Mouse (Mus musculus): ENCODE results near the gene Tas1r1.

Gene Tas1r1

GRCm38 (mm10) chr4:152010091-152010706 is 28.2 kb downstream of the Tas1r1 start:
- DNase-seq (ENCODE audit: low spot score), result peak; percentile 50

DNA sequence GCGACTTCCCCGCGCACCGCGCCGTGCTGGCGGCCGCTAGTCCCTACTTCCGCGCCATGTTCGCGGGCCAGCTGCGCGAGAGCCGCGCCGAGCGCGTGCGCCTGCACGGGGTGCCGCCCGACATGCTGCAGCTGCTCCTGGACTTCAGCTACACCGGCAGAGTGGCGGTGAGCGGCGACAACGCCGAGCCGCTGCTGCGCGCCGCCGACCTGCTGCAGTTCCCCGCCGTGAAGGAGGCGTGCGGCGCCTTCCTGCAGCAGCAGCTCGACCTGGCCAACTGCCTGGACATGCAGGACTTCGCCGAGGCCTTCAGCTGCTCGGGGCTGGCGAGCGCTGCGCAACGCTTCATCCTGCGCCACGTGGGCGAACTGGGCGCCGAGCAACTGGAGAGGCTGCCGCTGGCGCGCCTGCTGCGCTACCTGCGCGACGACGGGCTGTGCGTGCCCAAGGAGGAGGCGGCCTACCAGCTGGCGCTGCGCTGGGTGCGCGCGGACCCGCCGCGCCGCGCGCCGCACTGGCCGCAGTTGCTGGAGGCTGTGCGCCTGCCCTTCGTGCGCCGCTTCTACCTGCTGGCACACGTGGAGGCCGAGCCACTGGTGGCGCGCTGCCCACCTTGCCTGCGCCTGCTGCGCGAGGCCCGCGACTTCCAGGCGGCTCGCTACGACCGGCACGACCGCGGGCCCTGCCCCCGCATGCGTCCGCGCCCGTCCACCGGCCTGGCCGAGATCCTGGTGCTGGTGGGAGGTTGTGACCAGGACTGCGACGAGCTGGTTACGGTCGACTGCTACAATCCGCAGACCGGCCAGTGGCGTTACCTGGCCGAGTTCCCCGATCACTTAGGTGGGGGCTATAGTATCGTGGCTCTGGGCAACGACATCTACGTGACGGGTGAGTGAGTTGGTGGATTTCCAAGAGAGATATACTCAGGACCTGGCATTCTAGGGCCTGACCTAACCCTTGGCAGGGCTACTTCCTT is 29.0 kb downstream of the Tas1r1 start:
- peak; percentile 66 for DNase-seq (ENCODE audit: low spot score)

GRCm38 (mm10) chr4:152008622-152009075 is 29.7 kb downstream of the Tas1r1 start, which contains the start of gene Klhl21:
Gene Klhl21 (plus strand): TSS chr4:152008803.
- DNase-seq (ENCODE audit: low spot score), result peak; percentile 94

DNA sequence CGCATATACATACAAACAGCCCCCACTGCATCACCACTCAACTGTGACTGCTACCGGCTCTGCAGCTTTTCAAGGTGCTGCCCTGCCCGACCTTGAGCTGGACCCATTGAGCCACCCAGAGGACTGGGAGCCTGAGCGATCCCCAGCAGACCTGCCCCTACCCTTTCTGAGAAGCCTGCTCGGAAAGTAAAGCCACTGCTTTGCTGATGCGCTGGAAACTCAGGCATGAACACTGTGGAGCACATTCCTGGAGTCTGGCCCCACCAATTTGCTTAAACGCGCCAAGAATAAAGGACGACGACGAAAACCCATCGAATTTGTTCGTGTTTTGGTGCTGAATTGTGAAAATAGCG is 30.2 kb downstream of the Tas1r1 start:
- DNase-seq (ENCODE audit: low spot score), result no peak

GRCm38 (mm10) chr4:152007481-152008147 is 30.8 kb downstream of the Tas1r1 start:
- peak; percentile 62 for DNase-seq (ENCODE audit: low spot score)

- no peak for DNase-seq (ENCODE audit: low spot score)
Observed at GRCm38 (mm10) chr4:152006812-152007211, 31.6 kb downstream of the Tas1r1 start.

DNA sequence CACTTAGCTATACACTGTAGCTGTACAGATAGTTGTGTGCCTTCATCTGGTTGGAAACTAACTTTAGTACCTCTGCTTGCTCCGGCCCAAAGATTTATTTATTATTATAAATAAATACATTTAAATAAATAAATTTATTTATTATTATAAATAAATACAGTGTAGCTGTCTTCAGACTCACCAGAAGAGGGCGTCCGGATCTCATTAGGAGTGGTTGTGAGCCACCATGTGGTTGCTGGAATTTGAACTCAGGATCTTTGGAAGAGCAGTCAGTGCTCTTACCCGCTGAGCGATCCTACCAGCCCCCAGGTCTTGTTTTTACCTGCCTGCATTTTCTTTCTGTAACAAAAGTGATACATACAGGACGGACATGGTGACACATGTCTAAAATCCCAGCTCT is 32.2 kb downstream of the Tas1r1 start:
- DNase-seq (ENCODE audit: low spot score), result no peak

GRCm38 (mm10) chr4:152002063-152002462 is 36.3 kb downstream of the Tas1r1 start:
- DNase-seq (ENCODE audit: low spot score), result no peak

- no peak for DNase-seq (ENCODE audit: low spot score)
Observed at GRCm38 (mm10) chr4:152001335-152001734, 37.0 kb downstream of the Tas1r1 start.

- DNase-seq (ENCODE audit: low spot score), result peak; percentile 47
Observed at GRCm38 (mm10) chr4:152000906-152001305, 37.5 kb downstream of the Tas1r1 start.

GRCm38 (mm10) chr4:151999481-151999880 is 38.9 kb downstream of the Tas1r1 start:
- DNase-seq (ENCODE audit: low spot score), result no peak

GRCm38 (mm10) chr4:151997701-151998100 is 40.7 kb downstream of the Tas1r1 start:
- DNase-seq (ENCODE audit: low spot score), result no peak

DNA sequence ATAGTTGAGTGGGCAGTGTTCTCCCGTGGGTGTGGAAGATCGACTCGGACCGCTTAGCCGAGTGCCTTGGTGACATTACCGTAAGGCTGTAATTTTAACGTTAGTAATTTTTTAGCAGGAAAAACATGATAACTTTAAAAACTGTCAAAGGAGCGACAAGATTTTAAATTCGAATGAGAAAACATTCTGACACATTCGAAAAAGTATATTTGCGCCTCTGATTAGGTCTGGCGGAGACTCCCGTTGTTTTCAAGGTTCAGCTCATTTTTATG is 41.5 kb downstream of the Tas1r1 start:
- no peak for DNase-seq (ENCODE audit: low spot score)

DNA sequence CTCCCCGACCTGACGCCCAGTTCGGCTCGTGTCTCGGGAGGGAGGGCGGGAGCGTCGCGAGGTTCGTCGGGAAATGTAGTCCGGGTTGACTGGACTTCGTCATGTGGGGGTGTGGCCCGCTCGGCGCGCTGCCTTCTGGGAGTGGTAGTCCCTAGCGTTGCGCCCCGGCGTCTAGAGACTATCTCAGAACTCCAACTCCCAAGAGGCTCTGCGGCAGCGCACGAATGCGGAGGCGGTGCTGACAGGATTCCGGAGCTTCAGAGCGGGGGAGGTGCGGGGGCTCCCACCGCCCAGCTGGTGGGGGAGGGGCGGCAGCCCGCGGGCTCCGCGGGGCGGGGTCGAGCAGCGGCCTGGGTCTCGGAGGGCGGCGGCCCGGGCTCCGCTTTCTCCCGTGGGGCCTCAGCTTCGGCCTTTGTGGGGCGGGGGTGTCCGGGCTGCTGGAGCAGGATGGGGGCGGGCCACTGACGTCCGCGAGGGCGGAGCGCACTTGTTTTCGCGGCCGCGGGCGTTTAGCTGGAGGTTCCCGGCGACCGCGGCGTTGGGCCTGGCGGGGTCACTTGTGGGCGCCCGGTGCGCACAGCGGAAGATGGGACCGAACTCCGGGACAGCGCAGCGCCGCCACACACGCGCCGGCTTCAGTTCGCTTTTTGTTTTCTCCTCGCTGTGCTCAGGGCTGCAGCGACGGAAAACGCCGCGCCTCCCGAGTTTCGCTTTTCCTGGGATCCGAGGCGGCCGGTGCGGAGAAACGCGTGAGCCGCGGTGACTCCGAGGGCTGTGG is 42.0 kb downstream of the Tas1r1 start, which contains the start of gene Phf13:
Gene Phf13, minus strand, starts transcription at position 86 of the 778 bp plus-strand sequence.
- DNase-seq (ENCODE audit: low spot score), result peak; percentile 100

GRCm38 (mm10) chr4:151995371-151996172 is 42.8 kb downstream of the Tas1r1 start:
- DNase-seq (ENCODE audit: low spot score), result no peak

GRCm38 (mm10) chr4:151994228-151995171 is 43.9 kb downstream of the Tas1r1 start:
- DNase-seq (ENCODE audit: low spot score), result no peak

- DNase-seq (ENCODE audit: low spot score), result no peak
Observed at GRCm38 (mm10) chr4:151993035-151993434, 45.3 kb downstream of the Tas1r1 start.

GRCm38 (mm10) chr4:151992091-151992490 is 46.3 kb downstream of the Tas1r1 start:
- no peak for DNase-seq (ENCODE audit: low spot score)

- no peak for DNase-seq (ENCODE audit: low spot score)
Observed at GRCm38 (mm10) chr4:151989110-151989488, 49.3 kb downstream of the Tas1r1 start.

Measured in MN1 (cell line).